14 mouse cellular contexts compared by ENCODE assay signal in genomic region chr19:22882670-22883111, GRCm38 (mm10).
DNase-seq lines count a peak whose midpoint lies in the region; ATAC-seq lines count a peak whose summit lies in the region.
"Had no signal": no experiment of that assay in that cellular context is flagged by ENCODE, and none has a peak within 500 bp of the region (broad histone marks: within the 10 kb centered on the region; RNA-seq: fewer than 3 reads in every experiment).

No protein-coding gene starts in this region.

- no peak overlapping the region for H3K4me3 ChIP-seq in hindbrain, embryonic 10.5 days
- H3K4me3 ChIP-seq in hindbrain, embryonic 13.5 days: no peak overlapping the region
- H3K4me3 ChIP-seq: embryonic facial prominence, embryonic 15.5 days; forebrain, embryonic 15.5 days; liver, embryonic 13.5 days; neural tube, embryonic 13.5 days had no signal

- peaks cover 6% of the 10 kb centered on the region for H3K27me3 ChIP-seq in hindbrain, embryonic 10.5 days (ENCODE audit: insufficient read depth, poor library complexity, severe bottlenecking)
- peaks cover 9% of the 10 kb centered on the region; the same call in 1 of the 2 replicates for H3K27me3 ChIP-seq in hindbrain, embryonic 13.5 days
- H3K27me3 ChIP-seq: embryonic facial prominence, embryonic 15.5 days; forebrain, embryonic 15.5 days; liver, embryonic 13.5 days had no signal

- 84% methylated on average over 3 of the region's 3 CpGs for WGBS in hindbrain, embryonic 10.5 days
- WGBS in hindbrain, embryonic 13.5 days: 80% methylated on average over 3 of the region's 3 CpGs

- no peaks in the 10 kb centered on the region for H3K36me3 ChIP-seq in hindbrain, embryonic 10.5 days
- H3K36me3 ChIP-seq in hindbrain, embryonic 13.5 days: no peaks in the 10 kb centered on the region
- H3K36me3 ChIP-seq: embryonic facial prominence, embryonic 15.5 days; forebrain, embryonic 15.5 days; liver, embryonic 13.5 days; neural tube, embryonic 13.5 days had no signal

- peaks cover 9% of the 10 kb centered on the region for H3K4me1 ChIP-seq in hindbrain, embryonic 10.5 days (replicated peaks)
- no peaks in the 10 kb centered on the region for H3K4me1 ChIP-seq in hindbrain, embryonic 13.5 days (replicated peaks)
- H3K4me1 ChIP-seq: liver, embryonic 13.5 days had no signal

- no peak for DNase-seq in hindbrain, embryonic 10.5 days (ENCODE audit: low spot score)
- peak; percentile 16 for DNase-seq in 3T3-L1 (ENCODE audit: low read depth, low spot score)
- peak; percentile 97 for DNase-seq in brain, adult 2 months (ENCODE audit: low read depth, low spot score)
- DNase-seq in cerebellum, postnatal 10 days: peak; percentile 36 to 46
- no peak for DNase-seq in adrenal gland, adult 2 months
- DNase-seq in embryo, embryonic 9.5 days (ENCODE audit: extremely low spot score): no peak
- DNase-seq: gastrocnemius, postnatal 14 days; liver, embryonic 13.5 days; lung, postnatal 14 days had no signal

- ATAC-seq in hindbrain, embryonic 13.5 days (ENCODE audit: low FRiP score): no peak
- ATAC-seq: CD4-positive, CD25-positive, alpha-beta regulatory T cell, adult 4 months had no signal

- peak overlapping the region; percentile 56; the same call in 1 of the 2 replicates for H3K27ac ChIP-seq in hindbrain, embryonic 10.5 days
- no peak overlapping the region for H3K27ac ChIP-seq in hindbrain, embryonic 13.5 days
- H3K27ac ChIP-seq: embryonic facial prominence, embryonic 15.5 days; liver, embryonic 13.5 days; neural tube, embryonic 13.5 days had no signal

- H3K9ac ChIP-seq in hindbrain, embryonic 13.5 days: no peak overlapping the region
- H3K9ac ChIP-seq: embryonic facial prominence, embryonic 15.5 days; forebrain, embryonic 15.5 days; liver, embryonic 13.5 days; neural tube, embryonic 13.5 days had no signal

- no peaks in the 10 kb centered on the region for H3K9me3 ChIP-seq in hindbrain, embryonic 10.5 days
- H3K9me3 ChIP-seq in hindbrain, embryonic 13.5 days: no peaks in the 10 kb centered on the region
- H3K9me3 ChIP-seq: embryonic facial prominence, embryonic 15.5 days; forebrain, embryonic 15.5 days; liver, embryonic 13.5 days; neural tube, embryonic 13.5 days had no signal

- no peak overlapping the region for H3K4me2 ChIP-seq in hindbrain, embryonic 13.5 days
- H3K4me2 ChIP-seq: embryonic facial prominence, embryonic 15.5 days; forebrain, embryonic 15.5 days; liver, embryonic 13.5 days; neural tube, embryonic 13.5 days had no signal

Comparison
In these comparisons a context has a peak if more than half of its experiments do, and no peak if none do; other contexts are left out.
1. DNase-seq: peak in 3T3-L1 (single experiment), brain, adult 2 months (single experiment) and cerebellum, postnatal 10 days (2 of 2); none in hindbrain, embryonic 10.5 days (single experiment), adrenal gland, adult 2 months (single experiment) and embryo, embryonic 9.5 days (single experiment).